Mouse (Mus musculus): ENCODE measurements around the gene Galnt11. TPM values are rescaled to one million over a fixed set of nuclear protein-coding genes. Genes with fewer than 3 reads are reported as not detected.
"Not testable (repeated sequence)": the region's sequence is repeated elsewhere in the genome, so short reads cannot be mapped to it uniquely, and the experiment has no call there.

Galnt11 gene
- 52.6 and 54.0 TPM in 2 replicates for polyA plus RNA-seq (2015; fragmentation: Nextera tagmentation; extraction: Ambion mirVana)

- H3K27ac ChIP-seq (replicated peaks), result peak within 1 kb of the TSS; percentile 93
- H3K36me3 ChIP-seq, result no peaks in the 10 kb centered on the region
- peak within 1 kb of the TSS; percentile 78 for H3K4me3 ChIP-seq
- H3K4me2 ChIP-seq, result peak within 1 kb of the TSS; percentile 57
- no peaks in the 10 kb centered on the region for H3K27me3 ChIP-seq
- ATAC-seq (ENCODE audit: low FRiP score, low read depth), result no peak
- peaks cover 18% of the 10 kb centered on the region for H3K4me1 ChIP-seq (replicated peaks)
- 84% methylated on average over 3 of the region's 3 CpGs for WGBS
- H3K9ac ChIP-seq, result peak within 1 kb of the TSS; percentile 77
- no peaks in the 10 kb centered on the region for H3K9me3 ChIP-seq
Measured at GRCm38 (mm10) chr5:25221604-25222003, at the start of gene Galnt11. Gene Galnt11, plus strand, starts transcription at chr5:25221904.

GRCm38 (mm10) chr5:25177937-25178336 is 43.8 kb upstream of the Galnt11 start:
- not testable (repeated sequence) for H3K4me3 ChIP-seq; H3K4me1 ChIP-seq (replicated peaks); H3K9ac ChIP-seq; H3K36me3 ChIP-seq; H3K9me3 ChIP-seq; H3K27ac ChIP-seq (replicated peaks); H3K27me3 ChIP-seq; ATAC-seq (ENCODE audit: low FRiP score, low read depth); H3K4me2 ChIP-seq
- WGBS, result 93% methylated on average over 5 of the region's 5 CpGs

- H3K4me2 ChIP-seq; H3K27me3 ChIP-seq; H3K4me3 ChIP-seq; H3K9me3 ChIP-seq; ATAC-seq (ENCODE audit: low FRiP score, low read depth); H3K9ac ChIP-seq; H3K36me3 ChIP-seq; H3K27ac ChIP-seq (replicated peaks); H3K4me1 ChIP-seq (replicated peaks): not testable (repeated sequence)
- 91% methylated on average over 4 of the region's 4 CpGs for WGBS
Measured at GRCm38 (mm10) chr5:25178543-25178942, 43.2 kb upstream of the Galnt11 start.

DNA sequence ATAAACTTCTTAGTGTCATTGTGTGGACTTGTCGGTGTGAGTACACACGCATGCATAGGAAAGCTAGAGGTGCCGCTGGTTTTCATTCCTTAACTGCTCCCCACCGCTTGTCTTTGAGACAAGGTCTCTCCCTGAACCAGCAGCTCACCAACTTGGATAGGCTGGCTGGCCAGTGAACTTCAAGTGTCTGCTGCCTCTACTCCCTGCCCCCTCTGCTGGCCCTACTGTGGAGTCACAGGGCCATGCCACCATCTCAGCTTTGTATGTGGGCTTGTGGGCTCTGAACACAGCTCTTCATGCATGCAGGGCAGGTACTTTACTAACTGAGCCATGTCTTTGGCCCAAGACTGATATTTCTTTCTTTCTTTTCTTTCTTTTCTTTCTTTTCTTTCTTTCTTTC is 42.4 kb upstream of the Galnt11 start:
- H3K4me2 ChIP-seq, result no peak overlapping the region
- no peak for ATAC-seq (ENCODE audit: low FRiP score, low read depth)
- no peaks in the 10 kb centered on the region for H3K4me1 ChIP-seq (replicated peaks)
- H3K27me3 ChIP-seq, result no peaks in the 10 kb centered on the region
- no peaks in the 10 kb centered on the region for H3K9me3 ChIP-seq
- no peak overlapping the region for H3K27ac ChIP-seq (replicated peaks)
- no peaks in the 10 kb centered on the region for H3K36me3 ChIP-seq
- H3K4me3 ChIP-seq, result no peak overlapping the region
- H3K9ac ChIP-seq, result no peak overlapping the region
- WGBS, result 91% methylated on average over 4 of the region's 4 CpGs

GRCm38 (mm10) chr5:25179936-25180488 is 41.7 kb upstream of the Galnt11 start:
- Histone ChIP-seq H3K36me3 (no peaks in the 10 kb centered on the region), H3K9me3 (no peaks in the 10 kb centered on the region), H3K27me3 (no peaks in the 10 kb centered on the region), H3K27ac (replicated peaks) (no peak overlapping the region), H3K4me2 (no peak overlapping the region), H3K4me1 (replicated peaks) (no peaks in the 10 kb centered on the region), H3K9ac (no peak overlapping the region), H3K4me3 (no peak overlapping the region)
- WGBS, result 92% methylated on average over 3 of the region's 3 CpGs
- ATAC-seq (ENCODE audit: low FRiP score, low read depth), result no peak

GRCm38 (mm10) chr5:25181004-25181531 is 40.6 kb upstream of the Galnt11 start, which contains the start of gene Galntl5:
Gene Galntl5, plus strand, starts transcription at chr5:25181460.
- H3K4me2 ChIP-seq, result no peak within 1 kb of the TSS
- H3K4me1 ChIP-seq (replicated peaks), result no peaks in the 10 kb centered on the region
- H3K9me3 ChIP-seq, result no peaks in the 10 kb centered on the region
- ATAC-seq (ENCODE audit: low FRiP score, low read depth), result no peak
- H3K27me3 ChIP-seq, result no peaks in the 10 kb centered on the region
- WGBS, result 78% methylated on average over 1 of the region's 1 CpGs
- H3K36me3 ChIP-seq, result no peaks in the 10 kb centered on the region
- no peak within 1 kb of the TSS for H3K27ac ChIP-seq (replicated peaks)
- no peak within 1 kb of the TSS for H3K4me3 ChIP-seq
- H3K9ac ChIP-seq, result no peak within 1 kb of the TSS

GRCm38 (mm10) chr5:25183595-25183994 is 38.1 kb upstream of the Galnt11 start:
- Histone ChIP-seq H3K9ac (no peak overlapping the region), H3K4me3 (no peak overlapping the region), H3K36me3 (no peaks in the 10 kb centered on the region), H3K27ac (replicated peaks) (no peak overlapping the region), H3K4me2 (no peak overlapping the region), H3K4me1 (replicated peaks) (no peaks in the 10 kb centered on the region), H3K27me3 (no peaks in the 10 kb centered on the region), H3K9me3 (no peaks in the 10 kb centered on the region)
- WGBS, result 81% methylated on average over 4 of the region's 4 CpGs
- no peak for ATAC-seq (ENCODE audit: low FRiP score, low read depth)

DNA sequence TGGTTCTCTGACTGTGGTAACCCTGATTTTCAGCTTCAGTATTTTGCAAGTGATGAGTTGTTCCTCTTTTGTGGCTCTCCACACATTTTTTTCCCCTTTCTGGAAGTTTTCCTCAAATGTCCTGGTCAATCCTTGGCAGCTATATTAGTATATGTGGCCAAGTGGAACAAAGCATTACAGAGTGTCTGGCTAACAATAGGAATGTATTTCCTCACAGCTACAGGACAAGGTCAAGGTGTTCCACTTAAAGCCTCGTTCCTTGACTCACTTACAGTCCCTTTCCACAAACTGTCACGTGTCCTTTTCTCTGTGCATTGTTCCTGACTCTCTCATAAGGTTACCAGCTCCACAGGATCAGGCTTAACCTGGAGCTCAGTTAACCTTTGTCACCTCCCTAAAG is 37.1 kb upstream of the Galnt11 start:
- Histone ChIP-seq H3K27ac (replicated peaks) (no peak overlapping the region), H3K4me1 (replicated peaks) (no peaks in the 10 kb centered on the region), H3K9ac (no peak overlapping the region), H3K36me3 (no peaks in the 10 kb centered on the region), H3K9me3 (no peaks in the 10 kb centered on the region), H3K4me2 (no peak overlapping the region), H3K4me3 (no peak overlapping the region), H3K27me3 (no peaks in the 10 kb centered on the region)
- no peak for ATAC-seq (ENCODE audit: low FRiP score, low read depth)
- 46% methylated on average over 2 of the region's 2 CpGs for WGBS

GRCm38 (mm10) chr5:25187727-25188126 is 34.0 kb upstream of the Galnt11 start:
- ATAC-seq (ENCODE audit: low FRiP score, low read depth), result no peak
- no peaks in the 10 kb centered on the region for H3K9me3 ChIP-seq

DNA sequence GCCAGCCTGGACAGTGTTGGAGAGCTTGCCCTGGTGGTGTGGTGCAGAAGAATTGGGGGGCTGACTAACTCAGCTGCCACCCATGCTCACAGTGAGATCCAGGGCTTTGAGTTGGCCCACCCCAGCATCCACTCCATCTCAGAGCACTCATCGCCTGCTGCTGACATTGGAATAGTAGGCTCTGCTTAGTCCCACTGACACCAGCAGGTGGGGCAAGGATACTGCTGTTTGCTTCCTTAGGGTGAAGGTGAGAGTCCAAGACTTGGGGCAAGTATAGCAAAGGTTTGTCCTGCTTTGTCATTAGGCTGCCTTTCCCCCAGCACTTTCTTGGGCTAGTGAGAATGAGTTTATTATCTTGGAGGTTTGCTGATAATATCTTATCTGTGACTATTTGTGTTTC is 32.9 kb upstream of the Galnt11 start:
- H3K36me3 ChIP-seq, result no peaks in the 10 kb centered on the region
- WGBS, result 54% methylated on average over 1 of the region's 1 CpGs
- H3K9me3 ChIP-seq, result no peaks in the 10 kb centered on the region
- H3K27me3 ChIP-seq, result no peaks in the 10 kb centered on the region
- no peak overlapping the region for H3K4me2 ChIP-seq
- H3K4me1 ChIP-seq (replicated peaks), result no peaks in the 10 kb centered on the region
- H3K4me3 ChIP-seq, result no peak overlapping the region
- no peak overlapping the region for H3K27ac ChIP-seq (replicated peaks)
- no peak overlapping the region for H3K9ac ChIP-seq
- no peak for ATAC-seq (ENCODE audit: low FRiP score, low read depth)

More at GRCm38 (mm10) chr5:25187727-25188126, 34.0 kb upstream of the Galnt11 start:
- Histone ChIP-seq H3K9ac (no peak overlapping the region), H3K4me1 (replicated peaks) (no peaks in the 10 kb centered on the region), H3K4me2 (no peak overlapping the region), H3K36me3 (no peaks in the 10 kb centered on the region), H3K27ac (replicated peaks) (no peak overlapping the region), H3K4me3 (no peak overlapping the region), H3K27me3 (no peaks in the 10 kb centered on the region)

- H3K9ac ChIP-seq, result no peak overlapping the region
- H3K4me2 ChIP-seq, result no peak overlapping the region
- no peak for ATAC-seq (ENCODE audit: low FRiP score, low read depth)
- WGBS, result 87% methylated on average over 2 of the region's 2 CpGs
- no peaks in the 10 kb centered on the region for H3K27me3 ChIP-seq
- H3K36me3 ChIP-seq, result no peaks in the 10 kb centered on the region
- H3K4me3 ChIP-seq, result no peak overlapping the region
- H3K9me3 ChIP-seq, result no peaks in the 10 kb centered on the region
- H3K4me1 ChIP-seq (replicated peaks), result no peaks in the 10 kb centered on the region
- no peak overlapping the region for H3K27ac ChIP-seq (replicated peaks)
Measured at GRCm38 (mm10) chr5:25190521-25190920, 31.2 kb upstream of the Galnt11 start.

GRCm38 (mm10) chr5:25211872-25212271 is 9.8 kb upstream of the Galnt11 start:
- no peaks in the 10 kb centered on the region for H3K36me3 ChIP-seq
- H3K27ac ChIP-seq (replicated peaks), result no peak overlapping the region
- no peak overlapping the region for H3K9ac ChIP-seq
- no peak for ATAC-seq (ENCODE audit: low FRiP score, low read depth)
- no peaks in the 10 kb centered on the region for H3K27me3 ChIP-seq
- no peaks in the 10 kb centered on the region for H3K9me3 ChIP-seq
- H3K4me2 ChIP-seq, result no peak overlapping the region
- H3K4me3 ChIP-seq, result no peak overlapping the region
- 88% methylated on average over 1 of the region's 1 CpGs for WGBS
- no peaks in the 10 kb centered on the region for H3K4me1 ChIP-seq (replicated peaks)

DNA sequence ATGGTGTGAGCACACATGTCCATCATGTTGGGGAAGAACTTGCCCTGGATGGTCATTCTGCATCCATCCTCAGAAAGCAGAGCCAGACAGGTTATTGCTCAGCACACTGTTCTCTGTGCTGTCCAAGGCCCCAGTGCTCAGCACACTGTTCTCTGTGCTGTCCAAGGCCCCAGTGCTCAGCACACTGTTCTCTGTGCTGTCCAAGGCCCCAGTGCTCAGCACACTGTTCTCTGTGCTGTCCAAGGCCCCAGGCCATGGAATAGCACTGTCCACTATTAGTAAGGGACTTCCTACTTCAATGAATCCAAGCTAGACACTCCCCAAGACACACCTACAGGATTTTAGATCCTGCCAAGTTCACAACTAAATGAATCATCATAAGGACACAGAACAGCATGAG is 8.5 kb upstream of the Galnt11 start:
- not testable (repeated sequence) for H3K4me1 ChIP-seq (replicated peaks); H3K9me3 ChIP-seq; H3K27me3 ChIP-seq; H3K27ac ChIP-seq (replicated peaks); H3K4me2 ChIP-seq; H3K4me3 ChIP-seq; H3K9ac ChIP-seq; ATAC-seq (ENCODE audit: low FRiP score, low read depth); H3K36me3 ChIP-seq
